Mouse (Mus musculus): Measurements from ENCODE around the gene Dock2. TPM values are rescaled to one million over a fixed set of nuclear protein-coding genes. Genes with fewer than 3 reads are reported as not detected.
"Not testable (repeated sequence)": the region's sequence is repeated elsewhere in the genome, so short reads cannot be mapped to it uniquely, and the experiment has no call there.

Gene Dock2
- polyA plus RNA-seq, 1 experiment from 2014 or later: 2.8 TPM

GRCm38 (mm10) chr11:34228758-34229364 lies 554.8 kb downstream of the Dock2 start:
- no peak overlapping the region for H3K27ac ChIP-seq
- H3K9me3 ChIP-seq (replicated peaks): no peaks in the 10 kb centered on the region
- H3K36me3 ChIP-seq: no peaks in the 10 kb centered on the region
- H3K9ac ChIP-seq: no peak overlapping the region
- DNase-seq (peak; percentile 17), ATAC-seq (ENCODE audit: low read depth) (no peak)
- H3K4me1 ChIP-seq (replicated peaks): no peaks in the 10 kb centered on the region
- H3K4me2 ChIP-seq: no peak overlapping the region
- H3K4me3 ChIP-seq (replicated peaks): no peak overlapping the region
- no peaks in the 10 kb centered on the region for H3K27me3 ChIP-seq
- 36% methylated on average over 6 of the region's 6 CpGs for WGBS (ENCODE audit: insufficient replicate concordance)

- no peak for ATAC-seq (ENCODE audit: low read depth)
- Histone ChIP-seq H3K4me1 (replicated peaks) (no peaks in the 10 kb centered on the region), H3K9ac (no peak overlapping the region), H3K9me3 (replicated peaks) (no peaks in the 10 kb centered on the region), H3K4me2 (no peak overlapping the region), H3K27ac (no peak overlapping the region), H3K36me3 (no peaks in the 10 kb centered on the region), H3K4me3 (replicated peaks) (no peak overlapping the region), H3K27me3 (no peaks in the 10 kb centered on the region)
- WGBS (ENCODE audit: insufficient replicate concordance): 46% methylated on average over 1 of the region's 1 CpGs
- no peak for DNase-seq
These were observed 556.5 kb downstream of the Dock2 start for GRCm38 (mm10) chr11:34227180-34227579.

- WGBS (ENCODE audit: insufficient replicate concordance): 59% methylated on average over 4 of the region's 4 CpGs
- not testable (repeated sequence) for H3K9me3 ChIP-seq (replicated peaks)
These were observed 563.1 kb downstream of the Dock2 start for GRCm38 (mm10) chr11:34220596-34220995.

GRCm38 (mm10) chr11:34212853-34213252 lies 570.8 kb downstream of the Dock2 start:
- H3K36me3 ChIP-seq: no peaks in the 10 kb centered on the region
- H3K4me3 ChIP-seq (replicated peaks): no peak overlapping the region
- no peaks in the 10 kb centered on the region for H3K27me3 ChIP-seq
- H3K9me3 ChIP-seq (replicated peaks): no peaks in the 10 kb centered on the region
- no peak overlapping the region for H3K9ac ChIP-seq
- 16% methylated on average over 5 of the region's 5 CpGs for WGBS (ENCODE audit: insufficient replicate concordance)
- no peak for DNase-seq
- no peak for ATAC-seq (ENCODE audit: low read depth)
- H3K4me2 ChIP-seq: no peak overlapping the region
- H3K4me1 ChIP-seq (replicated peaks): no peaks in the 10 kb centered on the region
- no peak overlapping the region for H3K27ac ChIP-seq

More at GRCm38 (mm10) chr11:34220596-34220995, 563.1 kb downstream of the Dock2 start:
- DNase-seq; H3K4me2 ChIP-seq; H3K36me3 ChIP-seq; H3K9ac ChIP-seq; H3K27ac ChIP-seq; H3K27me3 ChIP-seq; H3K4me3 ChIP-seq (replicated peaks); H3K4me1 ChIP-seq (replicated peaks); ATAC-seq (ENCODE audit: low read depth): not testable (repeated sequence)

- WGBS (ENCODE audit: insufficient replicate concordance): 70% methylated on average over 10 of the region's 10 CpGs
- no peaks in the 10 kb centered on the region for H3K36me3 ChIP-seq
- H3K9me3 ChIP-seq (replicated peaks): no peaks in the 10 kb centered on the region
- no peaks in the 10 kb centered on the region for H3K27me3 ChIP-seq
- H3K4me1 ChIP-seq (replicated peaks): no peaks in the 10 kb centered on the region
- H3K9ac ChIP-seq: no peak within 1 kb of the TSS
- no peak within 1 kb of the TSS for H3K4me2 ChIP-seq
- no peak within 1 kb of the TSS for H3K4me3 ChIP-seq (replicated peaks)
- DNase-seq (no peak), ATAC-seq (ENCODE audit: low read depth) (no peak)
- no peak within 1 kb of the TSS for H3K27ac ChIP-seq
These were observed 575.7 kb downstream of the Dock2 start, which contains the start of gene Foxi1 for GRCm38 (mm10) chr11:34207989-34208388. Gene Foxi1 (minus strand): TSS chr11:34208089.

GRCm38 (mm10) chr11:34202769-34203168 lies 580.9 kb downstream of the Dock2 start:
- DNase-seq (no peak), ATAC-seq (ENCODE audit: low read depth) (no peak)
- H3K4me1 ChIP-seq (replicated peaks): no peaks in the 10 kb centered on the region
- H3K27ac ChIP-seq: no peak overlapping the region
- no peak overlapping the region for H3K4me2 ChIP-seq
- H3K9me3 ChIP-seq (replicated peaks): no peaks in the 10 kb centered on the region
- no peaks in the 10 kb centered on the region for H3K36me3 ChIP-seq
- H3K9ac ChIP-seq: no peak overlapping the region
- WGBS (ENCODE audit: insufficient replicate concordance): 25% methylated on average over 1 of the region's 1 CpGs
- H3K27me3 ChIP-seq: no peaks in the 10 kb centered on the region
- H3K4me3 ChIP-seq (replicated peaks): no peak overlapping the region

- no peak overlapping the region for H3K27ac ChIP-seq
- H3K4me2 ChIP-seq: no peak overlapping the region
- WGBS (ENCODE audit: insufficient replicate concordance): 76% methylated on average over 3 of the region's 3 CpGs
- H3K36me3 ChIP-seq: no peaks in the 10 kb centered on the region
- no peaks in the 10 kb centered on the region for H3K27me3 ChIP-seq
- no peak overlapping the region for H3K4me3 ChIP-seq (replicated peaks)
- H3K9ac ChIP-seq: no peak overlapping the region
- no peaks in the 10 kb centered on the region for H3K9me3 ChIP-seq (replicated peaks)
- no peaks in the 10 kb centered on the region for H3K4me1 ChIP-seq (replicated peaks)
- DNase-seq: no peak
- no peak for ATAC-seq (ENCODE audit: low read depth)
These were observed 588.5 kb downstream of the Dock2 start for GRCm38 (mm10) chr11:34195142-34195541.

GRCm38 (mm10) chr11:34194158-34194941 lies 589.3 kb downstream of the Dock2 start:
- H3K36me3 ChIP-seq: no peaks in the 10 kb centered on the region
- no peak overlapping the region for H3K9ac ChIP-seq
- DNase-seq (no peak), ATAC-seq (ENCODE audit: low read depth) (no peak)
- no peak overlapping the region for H3K4me2 ChIP-seq
- no peaks in the 10 kb centered on the region for H3K9me3 ChIP-seq (replicated peaks)
- H3K4me1 ChIP-seq (replicated peaks): no peaks in the 10 kb centered on the region
- WGBS (ENCODE audit: insufficient replicate concordance): 44% methylated on average over 9 of the region's 9 CpGs
- no peak overlapping the region for H3K27ac ChIP-seq
- H3K27me3 ChIP-seq: no peaks in the 10 kb centered on the region
- no peak overlapping the region for H3K4me3 ChIP-seq (replicated peaks)

- no peaks in the 10 kb centered on the region for H3K36me3 ChIP-seq
- no peak overlapping the region for H3K4me3 ChIP-seq (replicated peaks)
- no peak overlapping the region for H3K9ac ChIP-seq
- H3K27ac ChIP-seq: no peak overlapping the region
- no peak overlapping the region for H3K4me2 ChIP-seq
- WGBS (ENCODE audit: insufficient replicate concordance): 48% methylated on average over 3 of the region's 3 CpGs
- no peaks in the 10 kb centered on the region for H3K9me3 ChIP-seq (replicated peaks)
- H3K4me1 ChIP-seq (replicated peaks): no peaks in the 10 kb centered on the region
- H3K27me3 ChIP-seq: no peaks in the 10 kb centered on the region
- ATAC-seq (ENCODE audit: low read depth): no peak
- DNase-seq: no peak
These were observed 590.0 kb downstream of the Dock2 start for GRCm38 (mm10) chr11:34193658-34194057.

GRCm38 (mm10) chr11:34184266-34184665 lies 599.4 kb downstream of the Dock2 start:
- WGBS (ENCODE audit: insufficient replicate concordance): 52% methylated on average over 2 of the region's 2 CpGs
- H3K4me2 ChIP-seq: no peak overlapping the region
- no peak overlapping the region for H3K27ac ChIP-seq
- H3K27me3 ChIP-seq: no peaks in the 10 kb centered on the region
- H3K9me3 ChIP-seq (replicated peaks): no peaks in the 10 kb centered on the region
- no peaks in the 10 kb centered on the region for H3K36me3 ChIP-seq
- H3K4me3 ChIP-seq (replicated peaks): no peak overlapping the region
- H3K4me1 ChIP-seq (replicated peaks): no peaks in the 10 kb centered on the region
- H3K9ac ChIP-seq: no peak overlapping the region
- DNase-seq (no peak), ATAC-seq (ENCODE audit: low read depth) (no peak)

GRCm38 (mm10) chr11:34181214-34182117 lies 602.2 kb downstream of the Dock2 start:
- Histone ChIP-seq H3K36me3 (no peaks in the 10 kb centered on the region), H3K27me3 (no peaks in the 10 kb centered on the region), H3K27ac (no peak overlapping the region), H3K4me2 (no peak overlapping the region), H3K9ac (no peak overlapping the region), H3K4me1 (replicated peaks) (no peaks in the 10 kb centered on the region), H3K9me3 (replicated peaks) (no peaks in the 10 kb centered on the region), H3K4me3 (replicated peaks) (no peak overlapping the region)
- 41% methylated on average over 8 of the region's 8 CpGs for WGBS (ENCODE audit: insufficient replicate concordance)
- DNase-seq: no peak
- ATAC-seq (ENCODE audit: low read depth): no peak

Measured in liver, embryonic 13.5 days (tissue).